Mouse (Mus musculus): Measurements from ENCODE around the gene Cd82.

DNA sequence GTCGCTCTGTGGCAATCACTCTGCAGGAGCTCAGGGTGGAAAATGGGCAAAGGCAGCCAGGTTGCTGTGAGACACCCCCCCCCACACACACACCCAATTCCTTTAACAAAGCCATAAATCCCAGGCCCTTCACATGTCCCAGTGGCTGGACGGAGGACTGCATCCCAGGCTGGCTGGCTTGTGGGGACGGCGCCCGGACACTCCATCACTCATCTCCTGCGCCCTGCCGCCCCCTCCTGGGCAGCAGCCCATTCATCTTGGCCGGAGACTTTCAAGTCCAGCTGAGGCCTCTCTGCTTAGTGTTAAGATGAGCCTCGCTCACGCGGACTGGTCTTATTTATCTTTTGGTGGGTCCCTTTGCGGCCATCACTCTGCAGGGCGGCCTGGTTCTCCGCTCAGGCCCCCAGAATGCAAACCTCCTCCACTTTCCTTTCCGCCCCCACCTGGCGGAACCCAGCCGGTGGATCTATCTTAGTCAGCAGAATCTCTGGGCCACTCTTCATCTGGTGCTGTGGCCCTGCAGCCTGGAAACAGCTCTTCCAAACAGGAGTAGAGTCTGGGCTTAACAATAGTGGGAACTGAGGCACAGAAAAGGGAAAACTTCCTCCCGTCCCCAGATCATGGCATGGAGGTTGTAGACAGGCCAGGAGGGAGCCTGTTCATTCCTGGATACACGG lies 26.1 kb upstream of the Cd82 start:
- TF ChIP-seq CTCF (IDR thresholded peaks at IDR 0.05; ENCODE audit: extremely low read depth, insufficient read length, insufficient replicate concordance, low read depth, low read length) (no peak), POLR2A (IDR thresholded peaks at IDR 0.05; ENCODE audit: low read depth, low read length) (no peak)
